Mouse (Mus musculus) embryonic fibroblast, embryonic 13.5 days (primary cell): ENCODE measurements around the gene Zscan12.

ENCODE experiments used
- CTCF ChIP-seq: IDR thresholded peaks from 2 replicates; pipeline ENCODE4 v1.5.1; 2011; ENCODE audit warnings: mild to moderate bottlenecking, control low read depth, low read length, moderate library complexity, borderline replicate concordance; ENCODE audit not compliant: insufficient read depth
- POLR2A ChIP-seq: IDR thresholded peaks from 2 replicates; pipeline ENCODE4 v1.6.1; 2011; ENCODE audit warnings: low read depth, mild to moderate bottlenecking, control low read depth, low read length, moderate library complexity

DNA sequence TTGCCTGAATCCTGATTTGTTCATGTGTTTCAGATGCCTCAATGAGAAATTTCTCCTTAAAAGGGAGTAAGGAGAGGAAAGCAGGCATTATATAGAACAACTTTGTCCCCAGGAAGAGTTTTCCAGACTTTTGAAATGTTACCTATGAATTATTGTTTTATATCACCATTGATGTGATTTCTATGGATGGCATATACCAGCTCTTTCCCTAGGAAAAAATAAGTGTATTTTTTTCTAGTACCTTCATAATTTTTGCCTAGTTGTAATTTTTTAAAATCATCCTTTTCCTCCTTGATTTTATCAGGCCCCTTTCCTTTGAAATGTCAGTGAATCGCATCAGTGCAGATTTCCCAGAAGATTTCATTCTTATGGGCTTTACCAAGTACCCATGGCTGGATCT is 16.0 kb upstream of the Zscan12 start, which contains the start of gene Olfr1367:
- TF ChIP-seq CTCF (no peak), POLR2A (no peak)
